Mouse (Mus musculus) kidney, postnatal 0 days (tissue): ENCODE measurements at regions not wholly inside any gene's neighbourhood (a gene's known extent, or its start where the extent isn't known, plus 50 kb on each side); places are given as distances from the start of the nearest gene placed in this dataset.

Experiments used
- ATAC-seq: fragments of 200-750 bp; cut with Nextera tagmentation; replicated peaks from 2 replicates; pipeline ENCODE4 v1.8.0; 2017; ENCODE audit warnings: low read depth, moderate number of reproducible peaks, moderate TSS enrichment, moderate library complexity; ENCODE audit not compliant: low FRiP score
- DNase-seq: peaks from one replicate; pipeline ENCODE4 v3.0.0-alpha.2; 2016; ENCODE audit warnings: low spot score
- H3K27ac ChIP-seq: fragments of 300-500 bp; sonication (generic); 2 replicates; pipeline ENCODE4 v1.5.1; 2014; ENCODE audit warnings: mild to moderate bottlenecking
- H3K27me3 ChIP-seq: fragments of 300-500 bp; sonication (generic); 2 replicates; pipeline ENCODE4 v1.6.1; 2014; ENCODE audit warnings: low read length, mixed read lengths; ENCODE audit not compliant: insufficient read depth
- H3K36me3 ChIP-seq: fragments of 300-500 bp; sonication (generic); 2 replicates; pipeline ENCODE4 v1.6.1; 2014; ENCODE audit warnings: low read length, mixed read lengths; ENCODE audit not compliant: insufficient read depth
- H3K4me1 ChIP-seq: fragments of 300-500 bp; sonication (generic); replicated peaks from 2 replicates; pipeline ENCODE4 v1.6.1; 2014; ENCODE audit warnings: antibody characterized with exemption, low read length, mixed read lengths; ENCODE audit not compliant: insufficient read depth
- H3K4me2 ChIP-seq: fragments of 300-500 bp; sonication (generic); 2 replicates; pipeline ENCODE4 v1.6.1; 2014; ENCODE audit warnings: mild to moderate bottlenecking, low read length, moderate library complexity, mixed read lengths
- H3K4me3 ChIP-seq: fragments of 300-500 bp; sonication (generic); replicated peaks from 2 replicates; pipeline ENCODE4 v1.5.1; 2014; ENCODE audit warnings: low read depth, low read length
- H3K9ac ChIP-seq: fragments of 300-500 bp; sonication (generic); 2 replicates; pipeline ENCODE4 v1.6.1; 2014; ENCODE audit warnings: low read depth, low read length
- H3K9me3 ChIP-seq: fragments of 300-500 bp; sonication (generic); replicated peaks from 2 replicates; pipeline ENCODE4 v1.6.1; 2016; ENCODE audit warnings: low read length, inconsistent platforms, mixed read lengths
- CTCF ChIP-seq: IDR thresholded peaks from 2 replicates; pipeline ENCODE4 v1.5.1; 2016; ENCODE audit warnings: antibody characterized with exemption, low read depth, mild to moderate bottlenecking, moderate library complexity
- WGBS: fragments of 180-500 bp; shearing (Covaris S2); extraction: QIAGEN DNeasy Blood & Tissue Kit; methylation state at CpG from one replicate; pipeline ENCODE4 v1.1.7; 2014; 5-methylcytosine and 5-hydroxymethylcytosine counted together

DNA sequence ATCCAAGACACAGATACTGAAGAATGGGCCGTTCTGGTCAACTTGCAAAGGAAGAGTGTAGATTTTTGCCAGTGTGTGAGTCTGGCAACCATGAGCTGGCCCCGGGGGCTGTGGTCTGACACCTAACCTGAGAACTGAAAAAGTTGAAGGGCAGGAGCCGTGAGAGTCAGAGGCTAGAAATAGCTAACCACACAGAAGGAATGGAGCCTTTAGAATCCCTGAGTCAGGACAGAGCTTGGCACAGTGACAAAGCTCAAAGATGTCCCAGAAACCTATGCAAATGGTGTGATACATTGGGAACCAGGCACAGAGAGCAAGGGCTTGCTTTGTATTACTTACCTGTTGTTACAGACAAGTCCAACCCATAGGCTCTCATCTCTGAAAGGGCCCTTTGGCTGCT, 157.9 kb upstream of the Prok2 start:
- no peak overlapping the region for H3K4me2 ChIP-seq
- DNase-seq (peak; percentile 14), ATAC-seq (no peak)
- H3K9me3 ChIP-seq: no peaks in the 10 kb centered on the region
- H3K36me3 ChIP-seq: no peaks in the 10 kb centered on the region
- 81% methylated on average over 3 of the region's 3 CpGs for WGBS
- H3K27me3 ChIP-seq: no peaks in the 10 kb centered on the region
- H3K27ac ChIP-seq: no peak overlapping the region
- H3K9ac ChIP-seq: no peak overlapping the region
- H3K4me1 ChIP-seq: no peaks in the 10 kb centered on the region
- no peak overlapping the region for H3K4me3 ChIP-seq
- no peak for TF ChIP-seq CTCF

DNA sequence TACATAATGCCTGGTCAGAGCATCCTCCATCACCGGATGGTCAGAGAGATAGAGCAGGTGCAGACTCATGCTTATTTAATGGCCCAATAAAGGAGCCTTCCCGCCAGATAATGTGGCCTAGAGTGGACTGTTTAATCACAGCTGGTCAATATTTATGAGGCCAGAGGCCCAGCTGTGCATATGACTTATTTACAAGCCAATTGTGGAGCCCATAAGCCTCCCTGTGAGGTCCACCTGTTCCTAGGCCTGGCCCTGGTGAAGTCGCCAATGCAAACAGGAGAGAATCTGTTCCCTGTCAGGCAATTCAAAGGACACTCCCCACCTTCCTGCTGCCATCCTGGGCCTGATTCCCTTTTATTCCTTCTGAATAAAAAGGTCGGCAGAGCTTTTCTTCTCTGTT, 155.4 kb upstream of the Prok2 start:
- WGBS: 49% methylated on average over 4 of the region's 4 CpGs
- Histone ChIP-seq H3K27me3 (no peaks in the 10 kb centered on the region), H3K9ac (no peak overlapping the region), H3K4me2 (no peak overlapping the region), H3K27ac (no peak overlapping the region), H3K4me3 (no peak overlapping the region), H3K9me3 (no peaks in the 10 kb centered on the region), H3K36me3 (no peaks in the 10 kb centered on the region), H3K4me1 (no peaks in the 10 kb centered on the region)
- DNase-seq (no peak), ATAC-seq (no peak)
- TF ChIP-seq CTCF: no peak

- DNase-seq (no peak), ATAC-seq (no peak)
- Histone ChIP-seq H3K27me3 (no peaks in the 10 kb centered on the region), H3K36me3 (no peaks in the 10 kb centered on the region), H3K27ac (no peak overlapping the region), H3K9me3 (no peaks in the 10 kb centered on the region), H3K4me3 (no peak overlapping the region), H3K4me2 (no peak overlapping the region), H3K9ac (no peak overlapping the region), H3K4me1 (no peaks in the 10 kb centered on the region)
- no peak for TF ChIP-seq CTCF
- 81% methylated on average over 4 of the region's 4 CpGs for WGBS
These were observed 148.7 kb upstream of the Prok2 start for GRCm38 (mm10) chr6:99874852-99875251.

DNA sequence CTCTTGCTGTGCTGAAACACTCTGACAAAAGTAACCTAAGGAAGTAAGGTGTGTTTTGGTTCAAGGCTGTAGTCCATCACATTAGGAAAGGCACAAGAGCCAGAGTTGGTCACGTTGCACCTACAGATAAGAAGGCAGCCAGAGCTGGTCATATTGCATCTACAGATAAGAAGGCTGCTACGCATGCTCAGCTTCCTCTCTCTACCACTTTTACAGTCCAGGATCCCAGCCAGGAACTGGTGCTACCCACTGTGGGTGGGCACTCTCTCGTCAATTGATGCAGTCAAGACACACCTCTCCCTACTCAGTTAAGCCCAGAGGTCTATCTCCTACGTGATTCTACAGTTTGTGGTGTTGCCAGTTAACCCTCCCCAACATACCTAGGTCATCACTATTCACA, 147.8 kb upstream of the Prok2 start:
- 72% methylated on average over 4 of the region's 4 CpGs for WGBS
- ATAC-seq (no peak), DNase-seq (no peak)
- Histone ChIP-seq H3K27me3 (no peaks in the 10 kb centered on the region), H3K36me3 (no peaks in the 10 kb centered on the region), H3K4me1 (no peaks in the 10 kb centered on the region), H3K9me3 (no peaks in the 10 kb centered on the region), H3K9ac (no peak overlapping the region), H3K27ac (no peak overlapping the region), H3K4me3 (no peak overlapping the region), H3K4me2 (no peak overlapping the region)
- TF ChIP-seq CTCF: no peak

DNA sequence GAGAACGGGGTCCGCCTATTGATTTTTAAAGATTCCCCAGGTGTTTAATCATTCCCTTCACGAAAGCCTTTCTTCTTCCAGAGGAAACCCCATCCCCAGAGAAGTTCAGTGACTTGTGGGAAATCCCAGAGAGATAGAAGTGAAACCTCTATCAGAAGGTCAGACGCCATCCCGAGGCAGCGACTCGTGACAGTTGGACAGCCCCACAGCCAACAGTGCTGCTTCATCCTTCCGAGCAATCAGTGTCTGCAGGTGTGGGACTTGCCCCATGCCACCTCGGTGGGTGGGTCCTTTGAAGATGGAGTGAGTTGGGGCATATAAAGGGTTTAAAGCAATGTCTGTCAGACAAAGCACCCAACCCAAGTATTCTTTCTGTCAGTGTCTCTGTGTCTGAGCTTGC, 139.9 kb upstream of the Prok2 start:
- Histone ChIP-seq H3K36me3 (no peaks in the 10 kb centered on the region), H3K4me1 (no peaks in the 10 kb centered on the region), H3K27me3 (no peaks in the 10 kb centered on the region), H3K9ac (no peak overlapping the region), H3K4me3 (no peak overlapping the region), H3K4me2 (no peak overlapping the region), H3K9me3 (no peaks in the 10 kb centered on the region), H3K27ac (no peak overlapping the region)
- 60% methylated on average over 9 of the region's 9 CpGs for WGBS
- TF ChIP-seq CTCF: no peak
- ATAC-seq (no peak), DNase-seq (no peak)

DNA sequence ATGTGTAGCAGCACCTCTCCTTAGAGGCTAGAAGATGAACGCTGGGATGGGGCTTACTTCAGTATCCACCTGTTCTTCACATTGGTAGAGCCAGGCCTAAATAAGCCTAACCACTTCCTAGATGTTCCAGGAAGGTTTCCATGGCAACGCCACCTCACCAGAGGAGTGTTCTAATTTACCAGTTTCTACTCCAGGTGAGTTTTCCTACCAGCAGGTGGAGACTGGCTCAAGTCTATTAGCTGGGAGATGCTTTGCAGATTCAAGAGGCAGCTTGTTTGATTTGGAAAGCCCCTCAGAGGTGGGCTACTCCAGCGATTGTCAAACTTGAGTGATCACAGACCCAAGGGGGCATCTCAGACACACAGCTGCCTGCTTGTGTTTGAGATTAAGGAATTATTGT, 138.8 kb upstream of the Prok2 start:
- Histone ChIP-seq H3K27ac (no peak overlapping the region), H3K4me2 (no peak overlapping the region), H3K9ac (no peak overlapping the region), H3K9me3 (no peaks in the 10 kb centered on the region), H3K27me3 (no peaks in the 10 kb centered on the region), H3K4me3 (no peak overlapping the region), H3K4me1 (no peaks in the 10 kb centered on the region), H3K36me3 (no peaks in the 10 kb centered on the region)
- WGBS: 56% methylated on average over 3 of the region's 3 CpGs
- no peak for ATAC-seq
- TF ChIP-seq CTCF: peak; percentile 64
- DNase-seq: peak; percentile 25

GRCm38 (mm10) chr6:99863418-99863817, 137.2 kb upstream of the Prok2 start:
- H3K4me3 ChIP-seq: no peak overlapping the region
- no peaks in the 10 kb centered on the region for H3K4me1 ChIP-seq
- H3K27ac ChIP-seq: no peak overlapping the region
- ATAC-seq (no peak), DNase-seq (no peak)
- WGBS: 52% methylated on average over 9 of the region's 9 CpGs
- no peak overlapping the region for H3K9ac ChIP-seq
- H3K27me3 ChIP-seq: no peaks in the 10 kb centered on the region
- no peak for TF ChIP-seq CTCF
- no peak overlapping the region for H3K4me2 ChIP-seq
- no peaks in the 10 kb centered on the region for H3K36me3 ChIP-seq
- H3K9me3 ChIP-seq: no peaks in the 10 kb centered on the region
